Mouse (Mus musculus) midbrain, embryonic 12.5 days (tissue): ENCODE measurements around the gene Slc25a36. TPM values are rescaled to one million over a fixed set of nuclear protein-coding genes. Genes with fewer than 3 reads are reported as not detected.

Experiments used
- ATAC-seq: fragments of 200-750 bp; cut with Nextera tagmentation; 2 replicates; pipeline ENCODE4 v1.8.0; 2017; ENCODE audit warnings: low read depth, moderate TSS enrichment, moderate library complexity; ENCODE audit not compliant: low FRiP score
- H3K27ac ChIP-seq: fragments of 300-500 bp; sonication (generic); replicated peaks from 2 replicates; pipeline ENCODE4 v1.5.1; 2016; ENCODE audit warnings: mild to moderate bottlenecking
- H3K27me3 ChIP-seq: fragments of 300-500 bp; sonication (generic); 2 replicates; pipeline ENCODE4 v1.6.1; 2016; ENCODE audit warnings: mild to moderate bottlenecking
- H3K36me3 ChIP-seq: fragments of 300-500 bp; sonication (generic); 2 replicates; pipeline ENCODE4 v1.6.1; 2016
- H3K4me1 ChIP-seq: fragments of 300-500 bp; sonication (generic); 2 replicates; pipeline ENCODE4 v1.6.1; 2016
- H3K4me2 ChIP-seq: fragments of 300-500 bp; sonication (generic); replicated peaks from 2 replicates; pipeline ENCODE4 v1.6.1; 2016; ENCODE audit warnings: mild to moderate bottlenecking, moderate library complexity
- H3K4me3 ChIP-seq: fragments of 300-500 bp; sonication (generic); 2 replicates; pipeline ENCODE4 v1.5.1; 2016; ENCODE audit warnings: mild to moderate bottlenecking
- H3K9ac ChIP-seq: fragments of 300-500 bp; sonication (generic); replicated peaks from 2 replicates; pipeline ENCODE4 v1.6.1; 2016; ENCODE audit warnings: mild to moderate bottlenecking, moderate library complexity
- H3K9me3 ChIP-seq: fragments of 300-500 bp; sonication (generic); 2 replicates; pipeline ENCODE4 v1.6.1; 2016; ENCODE audit warnings: mild to moderate bottlenecking
- WGBS: fragments of 180-500 bp; shearing (Covaris S2); methylation state at CpG from one replicate; pipeline ENCODE4 v1.1.7; 2016; 5-methylcytosine and 5-hydroxymethylcytosine counted together
- polyA plus RNA-seq: library from polyadenylated mRNA; unstranded; fragments of >200 nt; fragmentation: Nextera tagmentation; extraction: Ambion mirVana; gene quantifications from 2 replicates; pipeline ENCODE4 v1.2.1, GENCODE M21; 2016

The Slc25a36 gene
- polyA plus RNA-seq, 1 experiment from 2014 or later, result 91.8 TPM

GRCm38 (mm10) chr9:97105400-97105985 is 5.5 kb downstream of the Slc25a36 start:
- Histone ChIP-seq H3K4me3 (no peak overlapping the region), H3K9me3 (no peaks in the 10 kb centered on the region), H3K4me2 (no peak overlapping the region), H3K36me3 (no peaks in the 10 kb centered on the region; the same call in 1 of the 2 replicates), H3K9ac (no peak overlapping the region), H3K27me3 (no peaks in the 10 kb centered on the region), H3K4me1 (peaks cover 13% of the 10 kb centered on the region), H3K27ac (no peak overlapping the region)
- ATAC-seq, result no peak
- 92% methylated on average over 2 of the region's 2 CpGs for WGBS

GRCm38 (mm10) chr9:97103376-97104061 is 7.4 kb downstream of the Slc25a36 start:
- Histone ChIP-seq H3K4me2 (no peak overlapping the region), H3K9ac (no peak overlapping the region), H3K4me1 (no peaks in the 10 kb centered on the region), H3K9me3 (no peaks in the 10 kb centered on the region), H3K4me3 (no peak overlapping the region), H3K27ac (no peak overlapping the region), H3K27me3 (no peaks in the 10 kb centered on the region), H3K36me3 (peaks cover 6% of the 10 kb centered on the region; the same call in 1 of the 2 replicates)
- 96% methylated on average over 2 of the region's 2 CpGs for WGBS
- ATAC-seq, result no peak

- H3K36me3 ChIP-seq, result peaks cover 36% of the 10 kb centered on the region
- H3K9ac ChIP-seq, result no peak overlapping the region
- H3K4me3 ChIP-seq, result no peak overlapping the region
- H3K27ac ChIP-seq, result no peak overlapping the region
- no peaks in the 10 kb centered on the region for H3K9me3 ChIP-seq
- H3K4me1 ChIP-seq, result no peaks in the 10 kb centered on the region
- H3K27me3 ChIP-seq, result no peaks in the 10 kb centered on the region
- 87% methylated on average over 4 of the region's 4 CpGs for WGBS
- no peak overlapping the region for H3K4me2 ChIP-seq
- no peak for ATAC-seq
Observed at GRCm38 (mm10) chr9:97098985-97099384, 12.0 kb downstream of the Slc25a36 start.

- Histone ChIP-seq H3K9ac (no peak overlapping the region), H3K9me3 (no peaks in the 10 kb centered on the region), H3K4me2 (no peak overlapping the region), H3K36me3 (peaks cover 45% of the 10 kb centered on the region), H3K27me3 (no peaks in the 10 kb centered on the region), H3K4me3 (no peak overlapping the region), H3K4me1 (no peaks in the 10 kb centered on the region), H3K27ac (no peak overlapping the region)
- no peak for ATAC-seq
- WGBS, result 94% methylated on average over 1 of the region's 1 CpGs
Observed at GRCm38 (mm10) chr9:97096180-97096579, 14.8 kb downstream of the Slc25a36 start.

GRCm38 (mm10) chr9:97087850-97088249 is 23.1 kb downstream of the Slc25a36 start:
- Histone ChIP-seq H3K4me3 (no peak overlapping the region), H3K9me3 (no peaks in the 10 kb centered on the region), H3K27me3 (no peaks in the 10 kb centered on the region), H3K9ac (no peak overlapping the region), H3K4me1 (no peaks in the 10 kb centered on the region), H3K36me3 (peaks cover 16% of the 10 kb centered on the region), H3K4me2 (no peak overlapping the region), H3K27ac (no peak overlapping the region)
- ATAC-seq, result no peak

- Histone ChIP-seq H3K9ac (no peak overlapping the region), H3K27ac (no peak overlapping the region), H3K4me1 (no peaks in the 10 kb centered on the region), H3K27me3 (no peaks in the 10 kb centered on the region), H3K36me3 (peaks cover 24% of the 10 kb centered on the region; the same call in 1 of the 2 replicates), H3K4me3 (no peak overlapping the region), H3K9me3 (no peaks in the 10 kb centered on the region), H3K4me2 (no peak overlapping the region)
- WGBS, result 91% methylated on average over 2 of the region's 2 CpGs
- no peak for ATAC-seq
Observed at GRCm38 (mm10) chr9:97084628-97085027, 26.3 kb downstream of the Slc25a36 start.

GRCm38 (mm10) chr9:97081106-97081862 is 29.7 kb downstream of the Slc25a36 start:
- H3K4me3 ChIP-seq, result no peak overlapping the region
- no peak overlapping the region for H3K4me2 ChIP-seq
- ATAC-seq, result no peak
- H3K9ac ChIP-seq, result no peak overlapping the region
- H3K36me3 ChIP-seq, result peaks cover 26% of the 10 kb centered on the region
- no peaks in the 10 kb centered on the region for H3K4me1 ChIP-seq
- H3K27ac ChIP-seq, result no peak overlapping the region
- H3K9me3 ChIP-seq, result no peaks in the 10 kb centered on the region
- no peaks in the 10 kb centered on the region for H3K27me3 ChIP-seq
- WGBS, result 88% methylated on average over 4 of the region's 4 CpGs

- no peak overlapping the region for H3K27ac ChIP-seq
- no peak overlapping the region for H3K4me3 ChIP-seq
- H3K4me1 ChIP-seq, result peaks cover 10% of the 10 kb centered on the region
- no peak for ATAC-seq
- no peak overlapping the region for H3K9ac ChIP-seq
- no peaks in the 10 kb centered on the region for H3K9me3 ChIP-seq
- H3K4me2 ChIP-seq, result no peak overlapping the region
- no peaks in the 10 kb centered on the region for H3K27me3 ChIP-seq
- WGBS, result 77% methylated on average over 5 of the region's 5 CpGs
- no peaks in the 10 kb centered on the region for H3K36me3 ChIP-seq
Observed at GRCm38 (mm10) chr9:97069911-97070310, 41.0 kb downstream of the Slc25a36 start.

GRCm38 (mm10) chr9:97069466-97069865 is 41.5 kb downstream of the Slc25a36 start:
- WGBS, result 91% methylated on average over 5 of the region's 5 CpGs
- no peak for ATAC-seq
- H3K9me3 ChIP-seq, result no peaks in the 10 kb centered on the region
- H3K27ac ChIP-seq, result no peak overlapping the region
- no peaks in the 10 kb centered on the region for H3K36me3 ChIP-seq
- H3K4me3 ChIP-seq, result no peak overlapping the region
- no peak overlapping the region for H3K4me2 ChIP-seq
- peaks cover 10% of the 10 kb centered on the region for H3K4me1 ChIP-seq
- H3K27me3 ChIP-seq, result no peaks in the 10 kb centered on the region
- no peak overlapping the region for H3K9ac ChIP-seq

- Histone ChIP-seq H3K9ac (no peak overlapping the region), H3K4me3 (no peak overlapping the region), H3K27ac (no peak overlapping the region), H3K4me2 (no peak overlapping the region), H3K4me1 (peaks cover 12% of the 10 kb centered on the region), H3K27me3 (no peaks in the 10 kb centered on the region), H3K9me3 (no peaks in the 10 kb centered on the region), H3K36me3 (no peaks in the 10 kb centered on the region)
- 53% methylated on average over 9 of the region's 9 CpGs for WGBS
- ATAC-seq, result peak; percentile 76
Observed at GRCm38 (mm10) chr9:97068201-97069095, 42.5 kb downstream of the Slc25a36 start.

- Histone ChIP-seq H3K27ac (no peak overlapping the region), H3K9me3 (no peaks in the 10 kb centered on the region), H3K4me3 (no peak overlapping the region), H3K4me1 (peaks cover 14% of the 10 kb centered on the region), H3K36me3 (no peaks in the 10 kb centered on the region), H3K9ac (no peak overlapping the region), H3K27me3 (no peaks in the 10 kb centered on the region), H3K4me2 (no peak overlapping the region)
- ATAC-seq, result no peak
- WGBS, result 81% methylated on average over 6 of the region's 6 CpGs
Observed at GRCm38 (mm10) chr9:97067761-97068160, 43.2 kb downstream of the Slc25a36 start.
